Mouse (Mus musculus) testis, adult 10 weeks (tissue): Measurements from ENCODE around the gene Zfyve1. TPM values are rescaled to one million over a fixed set of nuclear protein-coding genes. Genes with fewer than 3 reads are reported as not detected.

Experiments used
- polyA plus RNA-seq: library from polyadenylated mRNA; stranded (reverse); fragments of 350-450 nt; fragmentation: Illumina TruSeq; extraction: RNeasy Lipid Tissue Mini Kit (QIAGEN cat#74804); gene quantifications from one replicate; pipeline ENCODE4 v1.2.3, GENCODE M21; 2014; ENCODE audit warnings: low read depth, low replicate concordance

Gene Zfyve1
- 8.5 TPM for polyA plus RNA-seq

DNA sequence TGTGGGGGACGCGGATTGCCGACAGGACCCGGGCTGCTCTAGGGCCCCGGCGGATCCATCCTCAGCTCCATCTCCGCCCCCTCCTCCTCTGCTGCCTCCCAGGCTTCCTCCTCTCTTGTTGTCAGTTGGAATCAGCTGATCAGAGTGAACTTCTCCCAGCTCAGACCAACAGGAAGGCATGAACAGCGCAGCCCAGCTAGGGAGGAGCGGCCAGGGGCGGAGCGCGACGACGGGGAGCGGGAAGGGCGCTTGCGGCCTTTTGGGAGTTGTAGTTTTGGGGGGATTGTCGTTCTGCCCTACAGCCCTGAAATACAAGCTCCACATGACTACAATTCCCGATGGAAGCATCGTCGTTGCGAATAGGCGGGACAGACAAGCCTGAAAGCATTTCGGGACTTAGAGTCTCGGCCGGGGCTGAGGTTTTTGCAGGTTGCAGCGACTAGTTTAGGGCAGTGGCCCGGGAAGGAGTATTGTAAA, at the start of gene Zfyve1:
TSS of gene Zfyve1 (minus strand) at position 198 of the 477 bp plus-strand sequence.

DNA sequence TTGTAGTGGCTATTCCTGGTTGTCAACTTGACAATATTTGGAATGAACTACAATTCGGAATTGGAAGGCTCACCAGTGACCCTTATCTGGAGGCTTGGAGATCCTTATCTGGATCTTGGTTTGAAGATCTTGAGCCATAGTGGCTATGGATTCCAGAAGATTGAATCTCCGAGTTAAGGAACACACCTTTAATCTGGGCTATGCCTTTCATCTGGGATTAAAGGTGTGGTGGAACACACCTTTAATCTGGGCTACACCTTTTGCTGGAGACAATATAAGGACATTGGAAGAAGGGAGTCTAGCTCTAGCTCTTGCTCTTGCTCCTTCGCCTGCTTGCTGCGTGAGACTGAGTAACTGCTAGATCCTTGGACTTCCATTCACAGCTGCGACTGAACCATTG, 33.9 kb upstream of the Zfyve1 start, which contains the start of gene Rbm25:
TSS of gene Rbm25 (plus strand) at position 301 of the 400 bp plus-strand sequence.

GRCm38 (mm10) chr12:83520311-83520890, 76.6 kb downstream of the Zfyve1 start, which contains the start of gene Dcaf4:
Gene Dcaf4, plus strand, starts transcription at chr12:83520466.

Other genes starting within 250 kb of the Zfyve1 start
- gene Dpf3, start 109.5 kb downstream of the Zfyve1 start, polyA plus RNA-seq, result 13.7 TPM
- 2.8 TPM for gene Dcaf4, start 76.8 kb downstream of the Zfyve1 start, polyA plus RNA-seq
- 270 TPM for gene Rbm25, start 34.0 kb upstream of the Zfyve1 start, polyA plus RNA-seq
- gene Psen1, start 90.9 kb upstream of the Zfyve1 start, polyA plus RNA-seq, result 96.1 TPM
- gene Papln, start 166.4 kb upstream of the Zfyve1 start, polyA plus RNA-seq, result 0.42 TPM